Mouse (Mus musculus): ENCODE data around the gene Ctcf.
A peak's percentile ranks its signal among the peaks of the same experiment; 100 is the strongest.

The Ctcf gene

GRCm38 (mm10) chr8:105702731-105703415 lies 66.5 kb downstream of the Ctcf start:
- peak; percentile 55 for DNase-seq

DNA sequence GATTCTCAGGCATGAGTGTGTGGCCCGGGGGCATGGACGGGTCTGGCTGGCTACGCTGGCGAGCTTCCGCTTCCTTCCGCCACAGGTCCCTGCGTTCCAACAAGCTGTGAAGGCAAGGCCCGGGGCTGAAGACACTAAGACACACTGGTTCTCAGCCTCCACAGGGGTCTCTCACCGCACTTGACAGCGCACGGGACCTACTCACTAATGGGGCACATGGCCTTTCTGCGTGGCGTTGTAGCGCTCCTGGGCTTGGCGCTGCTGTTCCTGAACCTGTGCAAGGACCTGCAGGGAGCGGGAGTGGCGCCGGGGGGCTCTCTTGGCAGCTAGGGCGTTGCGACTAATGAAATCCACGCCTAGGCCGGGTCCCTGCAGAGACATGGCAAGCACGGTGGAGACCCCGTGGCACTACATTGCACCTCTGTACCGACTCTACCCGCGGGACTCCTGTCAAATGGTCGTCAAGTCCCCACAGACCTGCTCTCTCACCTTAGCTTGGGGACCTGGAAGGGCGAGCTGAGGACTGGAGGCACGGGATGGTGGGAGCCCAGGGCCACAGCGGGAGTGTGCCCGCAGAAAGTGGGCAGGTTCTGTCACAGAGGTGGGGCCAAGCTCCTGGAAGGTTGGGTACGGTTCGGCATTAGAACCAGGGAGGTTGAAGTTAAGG lies 67.9 kb downstream of the Ctcf start:
- peak; percentile 60 for DNase-seq

DNA sequence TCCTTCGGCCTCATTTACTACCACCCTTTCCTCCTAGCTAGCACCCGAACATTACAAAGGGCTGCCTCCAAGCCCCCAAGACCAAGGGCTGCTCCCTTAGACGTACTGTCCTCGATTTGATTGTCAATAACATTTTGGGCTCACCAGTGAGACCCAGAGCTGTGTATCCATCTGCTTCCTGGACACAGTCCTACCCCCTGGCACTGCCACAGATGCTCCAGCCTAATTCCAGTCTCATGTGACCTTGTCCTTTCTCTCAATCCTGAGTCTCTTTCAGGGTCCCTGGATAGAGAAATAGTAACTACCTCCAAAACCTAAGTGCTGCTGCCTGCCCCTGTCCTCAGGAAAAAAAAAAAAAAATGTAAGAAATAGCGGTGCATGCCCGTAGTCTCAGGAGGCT lies 68.6 kb downstream of the Ctcf start:
- peak; percentile 83 for DNase-seq

GRCm38 (mm10) chr8:105706426-105706825 lies 70.1 kb downstream of the Ctcf start:
- peak; percentile 40 for DNase-seq

DNA sequence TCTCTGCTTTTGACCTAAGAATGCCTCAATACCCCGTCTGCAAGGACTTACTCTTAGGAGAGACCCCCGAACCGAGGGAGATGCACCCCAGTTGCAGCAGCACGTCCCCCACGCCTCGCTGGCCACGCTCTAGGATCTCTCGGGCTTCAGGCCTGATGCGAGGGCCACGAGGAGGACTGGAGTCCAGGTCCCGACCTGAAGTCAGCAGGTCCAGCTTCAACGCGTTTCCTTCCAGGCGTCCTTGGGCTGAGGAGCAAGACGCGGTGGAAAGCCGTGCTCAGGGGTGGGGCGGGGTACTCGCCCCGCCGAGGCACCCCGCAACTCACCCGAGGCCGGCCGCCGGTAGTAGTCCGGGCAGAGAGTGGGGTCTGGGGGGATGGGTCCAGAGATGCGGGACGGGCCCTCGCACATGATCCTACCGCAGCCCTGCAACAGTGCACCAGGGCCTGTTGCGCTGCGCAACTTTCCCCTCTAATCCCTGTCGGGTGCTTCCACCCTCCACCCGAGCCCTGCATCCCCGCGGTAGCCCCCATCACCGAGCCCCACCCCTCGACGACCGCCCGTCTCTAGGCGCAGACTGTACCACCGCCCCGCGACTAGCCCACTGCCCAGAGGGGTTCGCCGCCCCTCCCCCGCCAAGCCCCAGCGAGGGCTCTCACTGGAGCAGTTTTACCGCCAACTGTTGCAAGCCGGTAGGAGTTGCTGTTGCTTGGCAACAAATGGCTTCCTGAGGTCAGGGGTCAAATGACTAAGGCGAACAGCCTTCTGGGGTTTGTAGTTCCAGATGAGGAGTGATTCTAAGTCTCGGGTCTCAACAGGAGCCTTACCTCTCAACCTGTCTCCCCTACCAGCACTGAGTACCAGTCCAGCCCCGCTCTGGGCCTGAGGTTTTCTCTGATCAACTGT lies 71.4 kb downstream of the Ctcf start, which contains the start of the genes 4933405L10Rik and Enkd1:
Gene 4933405L10Rik (plus strand): TSS at position 158 of the 906 bp plus-strand sequence.
Gene Enkd1 (minus strand): TSS at position 713 of the 906 bp plus-strand sequence.
- peak; percentile 82 for DNase-seq

GRCm38 (mm10) chr8:105708675-105709074 lies 72.3 kb downstream of the Ctcf start:
- no peak for DNase-seq

DNA sequence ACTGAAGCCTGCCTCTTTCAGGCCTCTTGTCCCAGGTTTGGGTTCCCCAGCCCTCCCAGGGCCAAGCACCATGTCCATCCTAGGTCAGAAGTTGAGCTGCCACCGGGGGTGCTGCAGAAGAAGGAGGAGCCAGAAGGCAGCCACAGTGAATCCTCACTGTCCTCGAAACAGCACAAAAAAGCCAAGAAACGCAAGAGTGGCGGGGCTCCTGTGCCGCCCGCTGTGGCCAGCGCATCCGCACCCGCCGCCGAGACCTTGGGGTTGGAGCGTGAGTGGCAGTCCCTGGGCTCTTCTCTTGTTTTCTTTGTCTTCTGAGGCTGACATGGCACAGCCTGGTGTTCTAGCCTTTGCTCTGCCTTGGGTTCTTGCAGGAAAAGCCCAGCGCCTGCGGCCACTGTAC lies 72.9 kb downstream of the Ctcf start:
- DNase-seq: no peak

DNA sequence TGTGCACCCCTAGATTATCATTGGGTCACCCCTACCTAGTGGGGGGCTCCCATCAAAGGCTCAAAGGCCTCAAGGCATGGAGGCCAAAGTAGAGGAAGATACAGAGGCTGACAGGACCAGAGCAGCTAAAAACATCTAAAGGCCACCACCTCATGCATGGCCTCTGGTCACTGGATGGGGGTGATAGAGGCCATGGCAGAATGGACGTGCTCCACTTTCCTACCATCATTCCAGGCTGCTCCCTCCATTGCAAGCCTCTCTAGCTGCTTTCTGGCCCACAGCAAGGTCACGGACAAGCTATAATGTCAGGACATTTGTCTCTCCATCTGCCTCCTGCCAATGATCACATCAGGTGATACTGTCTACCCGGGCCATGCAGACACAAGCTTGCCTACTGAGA lies 75.9 kb downstream of the Ctcf start:
- DNase-seq: no peak

GRCm38 (mm10) chr8:105714139-105714538 lies 77.8 kb downstream of the Ctcf start:
- DNase-seq: peak; percentile 90

- DNase-seq: no peak
These were observed 78.7 kb downstream of the Ctcf start for GRCm38 (mm10) chr8:105715042-105715441.

DNA sequence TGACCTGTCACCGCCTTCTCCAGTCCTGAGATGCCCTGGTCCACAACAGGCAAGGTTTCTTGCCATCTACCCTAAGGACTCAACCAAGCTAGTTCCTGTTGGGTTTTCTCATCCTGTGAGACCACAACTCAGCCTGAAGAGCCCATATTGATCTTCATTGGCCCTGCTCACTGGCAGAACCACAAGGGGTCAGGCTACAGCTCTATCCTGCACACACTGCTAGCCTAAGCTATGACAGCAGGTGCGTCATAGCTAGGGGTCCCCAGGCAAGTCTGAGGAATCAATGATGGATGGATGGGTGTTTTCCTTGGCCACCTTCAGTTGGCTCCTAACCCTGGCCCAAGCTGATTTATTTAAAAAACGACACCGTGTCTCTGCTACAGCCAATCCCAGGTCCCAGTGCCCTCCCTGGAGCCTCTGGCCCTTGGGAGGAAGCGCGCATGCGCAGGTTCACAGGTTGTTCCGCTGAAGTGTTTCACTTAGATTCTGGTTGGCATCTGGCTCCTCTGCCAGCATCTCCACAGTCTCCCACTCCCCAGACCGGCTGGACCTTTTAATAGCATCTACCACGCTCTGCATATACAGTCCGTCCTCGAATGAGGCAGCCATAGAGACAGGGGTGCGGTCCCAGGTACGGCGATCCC lies 80.1 kb downstream of the Ctcf start:
- DNase-seq: no peak

GRCm38 (mm10) chr8:105719637-105720036 lies 83.3 kb downstream of the Ctcf start:
- DNase-seq: no peak

DNA sequence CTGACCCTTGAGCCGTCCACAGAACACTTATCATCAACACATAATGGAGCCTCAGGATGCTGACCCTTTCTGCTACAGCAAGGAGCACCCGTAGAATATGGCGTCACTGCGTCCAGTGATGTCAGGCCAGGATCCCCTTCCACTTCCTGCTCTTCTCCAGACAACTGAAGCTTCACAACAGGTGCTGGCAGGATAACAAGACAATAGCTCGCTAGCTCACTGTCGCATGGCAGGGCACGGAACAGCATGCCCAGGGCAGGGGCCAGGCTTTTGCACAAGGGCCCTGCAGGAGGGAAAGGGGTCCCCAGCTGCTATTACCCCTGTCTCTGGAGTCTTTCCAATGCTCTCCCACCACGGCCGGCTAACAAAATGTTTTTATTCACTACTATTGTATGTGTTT lies 86.5 kb downstream of the Ctcf start:
- no peak for DNase-seq

DNA sequence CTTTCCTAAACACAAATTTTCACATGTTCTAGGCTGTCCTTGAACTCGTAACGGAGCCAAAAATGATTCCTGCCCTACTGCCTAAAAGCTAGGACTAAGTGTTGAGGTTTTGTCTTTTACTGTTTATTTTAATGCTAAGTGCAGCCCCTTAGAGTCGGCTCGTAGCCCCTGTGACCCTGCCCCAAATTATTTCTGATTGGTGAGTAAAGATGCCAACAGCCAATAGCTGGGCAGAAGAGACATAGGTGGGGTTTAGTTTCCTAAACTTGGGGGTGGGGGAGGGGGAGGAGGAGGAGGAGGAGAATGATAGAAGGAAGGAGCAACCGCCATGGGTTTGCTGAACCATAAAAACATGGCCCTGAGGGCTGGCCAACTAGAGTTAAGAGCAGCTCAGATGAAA lies 89.4 kb downstream of the Ctcf start:
- DNase-seq: no peak

DNA sequence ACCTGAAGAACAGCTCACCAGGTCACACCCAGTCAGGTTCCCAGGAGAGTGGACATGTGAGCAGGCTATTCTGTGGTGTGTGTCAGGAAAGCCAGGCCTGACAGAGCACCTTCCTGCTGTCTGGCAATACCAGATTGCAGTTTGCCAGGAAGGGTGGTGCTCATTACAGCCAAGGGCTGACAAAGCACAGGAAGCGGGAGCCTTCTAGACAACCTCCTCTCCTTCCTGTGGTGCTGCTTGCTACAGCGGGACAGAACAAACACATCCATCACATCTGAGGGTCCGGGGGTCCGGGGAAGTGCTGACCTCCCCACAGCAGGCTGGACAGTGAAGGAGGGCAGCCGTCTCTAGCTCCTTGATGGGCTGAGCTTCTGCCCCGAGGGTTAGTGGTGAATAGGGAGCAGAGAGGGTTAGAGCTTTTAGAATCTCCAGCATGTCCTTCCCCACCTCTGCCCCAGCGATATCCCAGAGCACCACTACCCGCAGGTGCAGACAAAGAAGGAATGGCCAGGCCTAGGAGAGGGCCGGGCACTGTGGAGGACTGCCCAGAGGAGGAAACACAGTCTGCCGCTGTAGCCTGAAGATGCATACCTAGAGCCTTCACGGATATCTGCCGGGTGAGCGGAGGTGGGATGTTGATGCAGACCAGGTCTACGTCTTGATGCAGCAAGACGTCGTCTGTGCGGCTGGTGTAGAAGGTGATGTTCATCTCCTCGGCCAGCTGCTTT lies 91.2 kb downstream of the Ctcf start:
- no peak for DNase-seq

- no peak for DNase-seq
These were observed 95.8 kb downstream of the Ctcf start for GRCm38 (mm10) chr8:105732186-105732585.
